Mouse (Mus musculus) myocyte (in vitro differentiated cells): Measurements from ENCODE around the gene Platr17. TPM values are rescaled to one million over a fixed set of nuclear protein-coding genes. Genes with fewer than 3 reads are reported as not detected.
"Not testable (repeated sequence)": the region's sequence is repeated elsewhere in the genome, so short reads cannot be mapped to it uniquely, and the experiment has no call there.

Experiments used
- H3K27me3 ChIP-seq: one replicate; pipeline ENCODE4 v1.6.1; 2011; ENCODE audit not compliant: control insufficient read depth, insufficient read depth, insufficient read length
- H3K36me3 ChIP-seq: one replicate; pipeline ENCODE4 v1.6.1; 2011; ENCODE audit not compliant: control insufficient read depth, insufficient read depth
- H3K4me2 ChIP-seq: one replicate; pipeline ENCODE4 v1.6.1; 2011; ENCODE audit warnings: low read depth, control low read depth
- H3K4me3 ChIP-seq: one replicate; pipeline ENCODE4 v1.5.1; 2011; ENCODE audit warnings: mild to moderate bottlenecking, control low read depth, moderate library complexity
- H3K79me2 ChIP-seq: one replicate; pipeline ENCODE4 v1.6.1; 2011; ENCODE audit not compliant: control insufficient read depth, insufficient read depth
- H3ac ChIP-seq: one replicate; pipeline ENCODE4 v1.6.1; 2011; ENCODE audit not compliant: control insufficient read depth, insufficient read length
- CEBPB ChIP-seq: IDR thresholded peaks from 2 replicates; pipeline ENCODE4 v1.6.1; 2011; ENCODE audit warnings: mild to moderate bottlenecking, moderate library complexity; ENCODE audit not compliant: poor library complexity, insufficient read depth, severe bottlenecking
- E2F4 ChIP-seq: IDR thresholded peaks from one replicate; pipeline ENCODE4 v1.6.1; 2011; ENCODE audit warnings: mild to moderate bottlenecking, control low read depth, moderate library complexity; ENCODE audit not compliant: insufficient read depth
- MAX ChIP-seq: IDR thresholded peaks from one replicate; pipeline ENCODE4 v1.6.1; 2011; ENCODE audit warnings: low read depth, mild to moderate bottlenecking, control low read depth
- MYOD1 ChIP-seq, 3 experiments: IDR thresholded peaks; one replicate each; pipeline ENCODE4 v1.6.1; 2011; ENCODE audit warnings: control low read depth in 2 of 3, low read depth in 2 of 3, mild to moderate bottlenecking in 2 of 3, moderate library complexity in 1 of 3; ENCODE audit not compliant: insufficient read length in 2 of 3, control insufficient read depth in 1 of 3
- MYOG ChIP-seq, 3 experiments: IDR thresholded peaks; one replicate each; pipeline ENCODE4 v1.6.1; 2011; ENCODE audit warnings: control low read depth in 2 of 3, low read depth in 2 of 3, mild to moderate bottlenecking in 2 of 3; ENCODE audit not compliant: insufficient read length in 2 of 3, control insufficient read depth in 1 of 3, insufficient read depth in 1 of 3
- POLR2A ChIP-seq: IDR thresholded peaks from one replicate; pipeline ENCODE4 v1.6.1; 2011; ENCODE audit warnings: low read depth, mild to moderate bottlenecking, control low read depth, moderate library complexity; ENCODE audit not compliant: insufficient read length
- POLR2AphosphoS2 ChIP-seq: IDR thresholded peaks from one replicate; pipeline ENCODE4 v1.6.1; 2011; ENCODE audit warnings: low read depth, control low read depth; ENCODE audit not compliant: insufficient read length
- REST ChIP-seq: IDR thresholded peaks from one replicate; pipeline ENCODE4 v1.6.1; 2011; ENCODE audit warnings: mild to moderate bottlenecking, control low read depth, moderate library complexity; ENCODE audit not compliant: insufficient read depth, insufficient read length
- SRF ChIP-seq: IDR thresholded peaks from one replicate; pipeline ENCODE4 v1.6.1; 2011; ENCODE audit warnings: low read depth; ENCODE audit not compliant: control insufficient read depth, insufficient read length
- TCF12 ChIP-seq: IDR thresholded peaks from one replicate; pipeline ENCODE4 v1.6.1; 2011; ENCODE audit warnings: mild to moderate bottlenecking, control low read depth; ENCODE audit not compliant: poor library complexity, insufficient read depth, severe bottlenecking
- TCF3 ChIP-seq: IDR thresholded peaks from one replicate; pipeline ENCODE4 v1.6.1; 2011; ENCODE audit warnings: low read depth, control low read depth; ENCODE audit not compliant: insufficient read length
- USF1 ChIP-seq: IDR thresholded peaks from one replicate; pipeline ENCODE4 v1.6.1; 2011; ENCODE audit warnings: low read depth, mild to moderate bottlenecking, control low read depth, moderate library complexity
- polyA plus RNA-seq: library from polyadenylated mRNA; unstranded; fragments of >200 nt; fragmentation: generic; extraction: Trizol; gene quantifications from one replicate; pipeline ENCODE4 v1.2.1, GENCODE M21; 2012; ENCODE audit warnings: missing spikeins

The Platr17 gene
- 0.17 TPM for polyA plus RNA-seq

DNA sequence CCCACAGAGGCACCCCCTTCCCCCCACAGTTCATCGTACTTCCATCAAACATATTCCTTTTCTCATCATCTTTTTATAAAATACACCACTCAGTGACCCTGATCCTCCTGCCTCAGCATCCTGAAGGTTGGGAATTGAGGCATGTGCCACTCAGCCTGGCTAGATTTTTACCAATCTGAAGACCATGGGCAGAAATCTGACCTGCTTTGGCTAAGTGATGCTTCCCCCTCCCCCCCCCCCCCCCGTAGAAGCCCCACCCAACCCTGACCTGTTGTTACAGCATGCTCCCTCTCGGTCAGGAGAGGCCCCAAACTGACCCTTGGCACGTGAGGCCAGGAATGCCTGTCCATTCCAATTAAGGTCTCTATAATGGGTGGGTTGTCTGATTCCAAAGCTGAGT lies at the start of gene Platr17:
Gene Platr17 (plus strand): TSS at position 301 of the 400 bp plus-strand sequence.
- H3K36me3 ChIP-seq, H3ac ChIP-seq, H3K79me2 ChIP-seq, H3K4me3 ChIP-seq, H3K4me2 ChIP-seq, H3K27me3 ChIP-seq: not testable (repeated sequence)

DNA sequence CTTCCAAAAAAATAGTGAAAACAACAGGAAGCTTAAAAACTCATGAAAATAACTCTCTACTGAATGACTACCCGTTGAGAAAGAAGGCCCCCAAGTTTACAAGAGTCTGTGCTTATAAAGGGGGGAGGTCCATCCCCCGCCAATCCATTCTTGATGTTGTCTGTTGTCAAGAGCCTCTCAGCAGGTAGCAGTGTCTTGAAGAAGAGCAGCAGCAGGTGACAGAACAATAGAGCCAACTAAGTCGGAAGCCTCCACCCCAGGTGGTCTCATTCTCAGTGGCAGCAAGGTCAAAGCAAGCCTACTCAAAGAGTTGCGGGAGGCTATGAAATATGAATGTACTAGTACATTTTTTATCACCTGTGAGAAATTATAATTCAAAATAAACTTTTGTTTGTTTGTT lies 47.1 kb upstream of the Platr17 start:
- no peaks in the 10 kb centered on the region for H3K27me3 ChIP-seq
- no peak for TF ChIP-seq TCF12
- no peak for TF ChIP-seq POLR2AphosphoS2
- no peak for TF ChIP-seq E2F4
- no peak for TF ChIP-seq MYOG (IDR thresholded peaks at IDR 0.05; ENCODE audit: control insufficient read depth in 1 of 3, insufficient read depth in 1 of 3, insufficient read length in 2 of 3, low read depth in 2 of 3)
- no peak for TF ChIP-seq USF1
- TF ChIP-seq POLR2A = no peak
- TF ChIP-seq MAX = no peak
- TF ChIP-seq SRF = no peak
- no peak for TF ChIP-seq MYOD1 (IDR thresholded peaks at IDR 0.05; ENCODE audit: control insufficient read depth in 1 of 3, insufficient read length in 2 of 3, low read depth in 2 of 3)
- TF ChIP-seq CEBPB = no peak
- no peak for TF ChIP-seq TCF3
- no peak for TF ChIP-seq REST
- no peaks in the 10 kb centered on the region for H3K79me2 ChIP-seq
- no peak overlapping the region for H3K4me2 ChIP-seq
- H3K36me3 ChIP-seq = no peaks in the 10 kb centered on the region
- H3ac ChIP-seq = no peak overlapping the region
- no peak overlapping the region for H3K4me3 ChIP-seq

GRCm38 (mm10) chr17:33865330-33866030 lies 39.5 kb upstream of the Platr17 start:
- Histone ChIP-seq H3K27me3 (no peaks in the 10 kb centered on the region), H3ac (no peak overlapping the region), H3K4me2 (no peak overlapping the region), H3K4me3 (no peak overlapping the region), H3K36me3 (no peaks in the 10 kb centered on the region), H3K79me2 (no peaks in the 10 kb centered on the region)
- TF ChIP-seq MAX = no peak
- TF ChIP-seq MYOG (IDR thresholded peaks at IDR 0.05; ENCODE audit: control insufficient read depth in 1 of 3, insufficient read depth in 1 of 3, insufficient read length in 2 of 3, low read depth in 2 of 3) = no peak
- no peak for TF ChIP-seq POLR2AphosphoS2
- no peak for TF ChIP-seq TCF12
- TF ChIP-seq REST = no peak

DNA sequence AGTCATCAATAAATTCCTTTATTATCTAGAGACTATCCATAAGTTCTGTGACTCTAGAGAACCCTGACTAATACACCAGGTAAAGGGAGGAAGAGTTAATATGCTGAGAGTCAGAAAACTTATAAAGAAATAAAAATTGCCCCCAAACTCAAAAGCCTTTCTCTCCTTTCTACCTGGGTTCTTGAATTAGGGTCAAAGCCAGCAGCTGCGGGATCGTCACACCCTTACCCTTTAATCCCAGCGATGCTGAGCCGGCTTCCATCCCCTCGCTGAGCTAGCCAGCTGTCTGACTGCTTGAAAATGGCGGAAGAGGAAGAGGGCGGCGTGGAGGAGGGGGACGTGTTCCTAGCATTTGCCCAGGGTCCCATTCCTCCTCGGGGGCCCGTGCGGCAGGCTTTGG lies 31.4 kb upstream of the Platr17 start, which contains the start of gene Gm7029:
Gene Gm7029 (plus strand): TSS at position 301 of the 400 bp plus-strand sequence.
- not testable (repeated sequence) for H3K4me2 ChIP-seq, H3K79me2 ChIP-seq, H3K36me3 ChIP-seq, H3K27me3 ChIP-seq, H3ac ChIP-seq, H3K4me3 ChIP-seq

GRCm38 (mm10) chr17:33874411-33874810 lies 30.5 kb upstream of the Platr17 start:
- TF ChIP-seq SRF = no peak
- no peak for TF ChIP-seq CEBPB
- TF ChIP-seq MYOD1 (IDR thresholded peaks at IDR 0.05; ENCODE audit: control insufficient read depth in 1 of 3, insufficient read length in 2 of 3, low read depth in 2 of 3) = no peak
- TF ChIP-seq MAX = no peak
- TF ChIP-seq MYOG (IDR thresholded peaks at IDR 0.05; ENCODE audit: control insufficient read depth in 1 of 3, insufficient read depth in 1 of 3, insufficient read length in 2 of 3, low read depth in 2 of 3) = no peak
- no peak for TF ChIP-seq TCF3
- TF ChIP-seq REST = no peak
- TF ChIP-seq TCF12 = no peak
- no peak for TF ChIP-seq E2F4
- TF ChIP-seq USF1 = no peak
- no peak for TF ChIP-seq POLR2A
- no peak for TF ChIP-seq POLR2AphosphoS2
- Histone ChIP-seq H3K4me2 (no peak overlapping the region), H3K79me2 (no peaks in the 10 kb centered on the region), H3ac (no peak overlapping the region), H3K36me3 (no peaks in the 10 kb centered on the region), H3K27me3 (no peaks in the 10 kb centered on the region), H3K4me3 (no peak overlapping the region)

DNA sequence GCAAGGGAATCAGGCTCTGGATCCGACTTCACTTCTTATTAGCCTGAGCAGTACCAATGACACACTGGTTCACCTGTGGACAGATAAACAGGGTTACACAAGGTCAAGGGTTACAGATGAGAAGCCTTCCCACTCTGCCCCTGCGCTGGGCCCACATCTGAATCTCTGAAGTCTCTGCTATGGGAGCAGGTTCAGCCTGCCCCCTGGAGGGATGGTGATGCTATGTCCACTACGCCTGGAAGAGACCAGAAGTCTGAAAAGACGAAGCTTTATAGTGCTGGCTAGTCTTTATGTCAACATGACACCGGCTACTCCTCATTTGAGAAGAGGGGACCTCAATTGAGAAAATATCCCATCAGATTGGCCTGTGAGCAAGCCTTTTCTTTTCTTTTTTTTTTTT lies 29.1 kb upstream of the Platr17 start:
- H3K36me3 ChIP-seq = not testable (repeated sequence)

DNA sequence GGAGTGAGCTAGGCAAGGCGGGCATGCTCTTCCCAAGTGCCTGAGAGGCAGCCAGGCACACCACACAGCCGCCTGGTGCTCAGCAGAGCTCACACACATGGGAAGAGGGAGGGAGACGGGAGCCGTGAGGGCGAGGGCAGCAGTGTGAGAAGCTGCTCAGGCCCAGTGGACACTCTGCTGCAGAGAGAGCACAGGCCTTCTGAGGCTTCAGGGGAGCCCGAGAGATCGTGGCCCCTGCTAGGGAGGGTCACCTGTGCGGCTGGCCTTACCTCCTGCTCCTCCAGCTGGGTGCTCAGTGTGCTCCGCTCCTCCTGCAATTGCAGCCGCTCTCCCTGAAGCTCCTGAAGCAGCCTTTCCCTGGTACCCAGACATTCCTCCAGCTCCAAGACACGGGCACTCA lies 20.6 kb upstream of the Platr17 start:
- H3ac ChIP-seq, H3K36me3 ChIP-seq, H3K27me3 ChIP-seq: not testable (repeated sequence)

More for the DNA sequence above, 29.1 kb upstream of the Platr17 start:
- H3K79me2 ChIP-seq, H3K27me3 ChIP-seq, H3K4me2 ChIP-seq, H3ac ChIP-seq, H3K4me3 ChIP-seq: not testable (repeated sequence)

GRCm38 (mm10) chr17:33887802-33888201 lies 17.1 kb upstream of the Platr17 start:
- not testable (repeated sequence) for H3K4me3 ChIP-seq, H3K27me3 ChIP-seq, H3ac ChIP-seq, H3K36me3 ChIP-seq
- peaks cover 27% of the 10 kb centered on the region for H3K79me2 ChIP-seq
- peak overlapping the region; percentile 79 for H3K4me2 ChIP-seq

More for the DNA sequence above, 20.6 kb upstream of the Platr17 start:
- H3K4me3 ChIP-seq, H3K4me2 ChIP-seq: not testable (repeated sequence)
- H3K79me2 ChIP-seq = peaks cover 22% of the 10 kb centered on the region

DNA sequence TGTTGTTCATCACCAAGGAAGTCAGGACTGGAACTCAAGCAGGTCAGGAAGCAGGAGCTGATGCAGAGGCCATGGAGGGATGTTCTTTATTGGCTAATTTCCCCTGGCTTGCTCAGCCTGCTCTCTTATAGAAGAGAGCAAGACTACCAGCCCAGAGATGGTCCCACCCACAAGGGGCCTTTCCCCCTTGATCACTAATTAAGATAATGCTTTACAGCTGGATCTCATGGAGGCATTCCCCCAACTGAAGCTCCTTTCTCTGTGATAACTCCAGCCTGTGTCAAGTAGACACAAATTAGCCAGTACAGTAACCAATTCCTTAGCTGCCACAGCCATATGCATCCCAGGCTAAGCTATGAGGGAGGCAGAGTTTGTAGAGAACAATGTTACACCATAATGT lies 16.7 kb upstream of the Platr17 start:
- H3K27me3 ChIP-seq, H3K4me3 ChIP-seq, H3ac ChIP-seq, H3K36me3 ChIP-seq: not testable (repeated sequence)
- H3K4me2 ChIP-seq = peak overlapping the region; percentile 79
- peaks cover 27% of the 10 kb centered on the region for H3K79me2 ChIP-seq
